Mouse (Mus musculus) thymus, postnatal 25 days (tissue): Measurements from ENCODE around the gene Epb41l1.
A peak's percentile ranks its signal among the peaks of the same experiment; 100 is the strongest.

Source experiments
- DNase-seq: peaks from one replicate; pipeline ENCODE4 v3.0.0; 2022

The Epb41l1 gene

GRCm38 (mm10) chr2:156462154-156463029 lies 41.7 kb downstream of the Epb41l1 start:
- no peak for DNase-seq

- DNase-seq, result no peak
Observed at GRCm38 (mm10) chr2:156464416-156464815, 43.7 kb downstream of the Epb41l1 start.

GRCm38 (mm10) chr2:156467538-156467937 lies 46.8 kb downstream of the Epb41l1 start:
- no peak for DNase-seq

- DNase-seq, result no peak
Observed at GRCm38 (mm10) chr2:156468890-156469289, 48.2 kb downstream of the Epb41l1 start.

GRCm38 (mm10) chr2:156469508-156469907 lies 48.8 kb downstream of the Epb41l1 start:
- DNase-seq, result no peak

GRCm38 (mm10) chr2:156470938-156471337 lies 50.2 kb downstream of the Epb41l1 start:
- DNase-seq, result no peak

- no peak for DNase-seq
Observed at GRCm38 (mm10) chr2:156472336-156472735, 51.6 kb downstream of the Epb41l1 start.

- DNase-seq, result no peak
Observed at GRCm38 (mm10) chr2:156473696-156474095, 53.0 kb downstream of the Epb41l1 start.

GRCm38 (mm10) chr2:156474111-156474510 lies 53.4 kb downstream of the Epb41l1 start:
- no peak for DNase-seq

- DNase-seq, result no peak
Observed at GRCm38 (mm10) chr2:156474891-156475284, 54.2 kb downstream of the Epb41l1 start.

GRCm38 (mm10) chr2:156475285-156476110 lies 54.8 kb downstream of the Epb41l1 start:
- DNase-seq, result peak; percentile 17

- DNase-seq, result no peak
Observed at GRCm38 (mm10) chr2:156476111-156476747, 55.5 kb downstream of the Epb41l1 start.

GRCm38 (mm10) chr2:156476748-156477151 lies 56.0 kb downstream of the Epb41l1 start:
- DNase-seq, result no peak

GRCm38 (mm10) chr2:156478046-156478690 lies 57.5 kb downstream of the Epb41l1 start:
- no peak for DNase-seq

GRCm38 (mm10) chr2:156479833-156480232 lies 59.1 kb downstream of the Epb41l1 start:
- no peak for DNase-seq

- DNase-seq, result no peak
Observed at GRCm38 (mm10) chr2:156480267-156480666, 59.6 kb downstream of the Epb41l1 start.

GRCm38 (mm10) chr2:156482299-156482698 lies 61.6 kb downstream of the Epb41l1 start:
- peak; percentile 81 for DNase-seq

GRCm38 (mm10) chr2:156482764-156483163 lies 62.1 kb downstream of the Epb41l1 start:
- no peak for DNase-seq

GRCm38 (mm10) chr2:156483204-156483603 lies 62.5 kb downstream of the Epb41l1 start:
- DNase-seq, result no peak

- no peak for DNase-seq
Observed at GRCm38 (mm10) chr2:156486086-156486751, 65.5 kb downstream of the Epb41l1 start.

- no peak for DNase-seq
Observed at GRCm38 (mm10) chr2:156487589-156488160, 67.0 kb downstream of the Epb41l1 start.
